Mouse (Mus musculus): ENCODE measurements around the gene Pik3ap1.

Gene Pik3ap1

DNA sequence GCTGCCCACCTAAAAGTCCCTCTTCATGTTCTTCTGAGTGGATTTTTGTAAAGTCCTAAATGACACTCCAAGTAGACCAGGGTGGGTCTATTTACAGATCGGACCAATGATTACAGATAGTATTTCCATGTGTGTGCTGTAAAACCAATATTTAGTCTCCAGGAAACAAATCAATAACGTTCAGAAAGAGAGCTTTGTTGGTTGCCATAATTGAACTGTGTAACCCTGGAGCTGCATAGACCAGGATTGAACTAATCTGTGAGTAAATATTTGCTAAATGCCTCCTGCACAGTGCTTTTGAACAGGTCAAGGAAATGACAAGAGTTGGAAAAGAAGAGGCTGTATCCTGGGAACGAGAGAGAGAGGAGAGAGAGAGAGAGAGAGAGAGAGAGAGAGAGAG, 109.3 kb downstream of the Pik3ap1 start:
- DNase-seq = no peak

DNA sequence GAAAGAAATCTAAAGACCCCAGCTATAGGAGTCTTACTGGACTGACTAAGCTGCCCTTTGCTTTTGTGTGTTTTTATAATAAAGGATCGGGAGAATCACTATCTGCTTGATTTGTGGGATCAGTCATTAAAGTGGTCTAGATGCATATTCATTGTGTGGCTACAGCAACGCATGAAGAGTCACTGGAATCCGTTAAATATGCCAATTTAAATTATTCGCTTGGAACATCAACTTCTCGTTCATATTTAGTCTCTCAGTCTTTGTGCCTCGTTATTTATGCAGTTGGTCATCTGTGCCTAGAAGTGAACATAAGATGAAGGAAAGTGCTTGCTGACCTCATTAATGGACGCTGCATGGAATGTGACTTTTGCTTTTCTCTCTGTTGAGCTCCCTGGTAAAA, 114.0 kb downstream of the Pik3ap1 start:
- no peak for DNase-seq

DNA sequence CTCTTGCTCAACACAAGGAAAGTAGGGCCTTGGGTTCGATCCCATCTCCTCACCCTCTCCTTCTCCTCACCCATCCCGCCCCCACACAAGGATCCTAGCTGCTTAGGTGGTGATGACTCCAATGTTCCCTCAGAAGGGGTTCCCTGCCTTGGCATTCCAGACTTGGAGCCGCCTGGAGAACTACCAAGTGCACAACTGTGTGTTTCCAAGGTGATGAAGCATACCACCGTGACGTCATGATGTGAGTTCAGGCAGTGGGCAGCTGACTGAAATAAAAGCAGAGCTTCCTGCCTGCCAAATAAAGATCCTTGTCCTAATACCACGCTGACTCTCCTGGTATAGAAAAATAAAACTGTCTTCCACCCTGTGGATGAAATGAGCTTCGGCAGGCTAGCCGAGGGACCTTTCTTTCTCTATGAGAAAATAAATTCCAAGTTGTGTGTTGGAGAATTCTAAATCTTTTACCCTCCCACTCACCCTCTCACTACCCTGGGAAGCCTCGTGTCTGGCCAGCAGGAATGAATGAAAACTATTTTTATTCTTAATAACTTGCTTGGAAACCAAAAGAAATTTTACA, 114.7 kb downstream of the Pik3ap1 start:
- no peak for DNase-seq

DNA sequence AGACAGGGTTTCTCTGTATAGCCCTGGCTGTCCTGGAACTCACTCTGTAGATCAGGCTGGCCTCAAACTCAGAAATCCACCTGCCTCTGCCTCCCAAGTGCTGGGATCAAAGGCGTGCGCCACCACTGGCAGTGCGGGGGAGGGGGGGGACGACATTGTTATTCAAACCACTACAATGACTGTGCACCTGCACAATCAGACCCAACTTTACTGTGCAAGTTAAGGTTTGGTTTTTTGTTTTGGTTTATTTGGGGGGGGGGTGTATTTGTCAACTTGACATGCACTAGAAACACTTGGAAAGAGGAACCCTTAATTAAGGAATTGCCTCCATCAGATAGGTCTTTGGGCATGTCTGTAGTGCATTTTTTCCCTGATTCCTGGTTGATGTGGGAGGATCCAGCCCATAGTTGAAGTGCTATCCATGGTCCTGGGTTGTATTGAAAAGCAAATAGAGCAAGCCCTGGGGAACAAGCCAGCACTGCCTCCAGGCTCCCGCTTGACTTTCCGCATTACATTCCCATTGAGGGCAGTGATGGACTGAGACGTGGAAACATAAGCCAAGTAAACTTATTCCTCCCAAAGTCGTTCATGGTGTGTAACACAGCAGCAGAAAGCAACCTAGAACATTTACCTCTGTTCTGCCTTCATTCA, 118.5 kb downstream of the Pik3ap1 start:
- DNase-seq = no peak

DNA sequence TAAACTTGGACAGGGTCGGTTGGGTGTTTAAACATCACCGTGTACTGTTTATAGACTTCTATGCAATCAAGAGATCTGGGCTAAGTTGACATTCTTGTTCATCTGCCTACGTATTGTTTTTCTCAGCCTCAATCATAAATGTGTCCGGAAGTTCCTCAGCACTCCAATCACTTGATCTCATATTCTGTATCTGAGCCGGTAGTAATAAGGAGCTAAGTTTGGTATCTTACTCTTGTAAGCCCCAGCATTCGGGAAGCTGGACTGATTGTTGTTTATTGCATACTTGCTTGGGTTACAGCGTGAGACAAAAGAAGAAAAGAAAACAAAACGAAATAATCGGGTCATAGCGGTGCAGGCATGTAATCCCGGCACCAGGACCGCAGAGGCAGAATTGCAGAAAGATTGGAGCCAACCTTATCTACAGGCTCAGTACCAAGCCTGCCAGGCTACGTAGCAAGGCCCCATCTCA, 120.5 kb downstream of the Pik3ap1 start:
- DNase-seq = no peak

DNA sequence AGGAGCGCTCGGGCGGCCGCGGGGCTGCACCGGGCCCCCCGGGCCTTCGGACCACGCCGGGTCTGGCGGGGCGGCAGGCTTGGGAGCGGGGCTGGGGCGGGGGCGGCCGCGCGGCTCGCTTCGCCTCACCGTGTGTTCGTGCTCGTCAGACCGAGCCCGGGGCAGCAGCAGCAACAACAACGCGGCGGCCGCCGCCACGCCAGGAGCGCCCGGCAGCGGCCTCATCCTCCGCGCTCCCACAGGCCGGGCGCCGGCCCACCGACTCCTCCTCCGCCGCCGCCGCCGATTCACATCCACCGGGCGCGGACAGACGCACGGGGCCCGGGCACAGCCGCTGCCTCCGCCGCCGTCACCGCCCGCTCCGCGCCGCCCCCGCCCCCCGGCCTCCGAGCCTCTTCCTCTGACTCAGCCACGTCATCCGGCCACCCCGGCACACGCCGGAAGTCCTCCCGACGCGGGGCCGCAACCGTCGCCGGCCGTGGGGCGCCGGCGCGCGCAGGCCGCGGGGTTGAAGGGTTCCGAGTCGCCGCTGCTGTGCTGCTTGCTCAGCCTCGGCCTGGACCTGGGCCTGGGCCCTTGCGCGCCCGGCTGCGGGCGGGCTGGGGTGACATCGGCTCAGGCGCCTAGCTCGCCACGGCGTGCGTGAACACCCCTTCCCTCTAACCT, 121.1 kb downstream of the Pik3ap1 start, which contains the start of gene Tm9sf3:
Gene Tm9sf3 (minus strand): TSS at position 368 of the 666 bp plus-strand sequence.
- DNase-seq = peak; percentile 85 to 92

DNA sequence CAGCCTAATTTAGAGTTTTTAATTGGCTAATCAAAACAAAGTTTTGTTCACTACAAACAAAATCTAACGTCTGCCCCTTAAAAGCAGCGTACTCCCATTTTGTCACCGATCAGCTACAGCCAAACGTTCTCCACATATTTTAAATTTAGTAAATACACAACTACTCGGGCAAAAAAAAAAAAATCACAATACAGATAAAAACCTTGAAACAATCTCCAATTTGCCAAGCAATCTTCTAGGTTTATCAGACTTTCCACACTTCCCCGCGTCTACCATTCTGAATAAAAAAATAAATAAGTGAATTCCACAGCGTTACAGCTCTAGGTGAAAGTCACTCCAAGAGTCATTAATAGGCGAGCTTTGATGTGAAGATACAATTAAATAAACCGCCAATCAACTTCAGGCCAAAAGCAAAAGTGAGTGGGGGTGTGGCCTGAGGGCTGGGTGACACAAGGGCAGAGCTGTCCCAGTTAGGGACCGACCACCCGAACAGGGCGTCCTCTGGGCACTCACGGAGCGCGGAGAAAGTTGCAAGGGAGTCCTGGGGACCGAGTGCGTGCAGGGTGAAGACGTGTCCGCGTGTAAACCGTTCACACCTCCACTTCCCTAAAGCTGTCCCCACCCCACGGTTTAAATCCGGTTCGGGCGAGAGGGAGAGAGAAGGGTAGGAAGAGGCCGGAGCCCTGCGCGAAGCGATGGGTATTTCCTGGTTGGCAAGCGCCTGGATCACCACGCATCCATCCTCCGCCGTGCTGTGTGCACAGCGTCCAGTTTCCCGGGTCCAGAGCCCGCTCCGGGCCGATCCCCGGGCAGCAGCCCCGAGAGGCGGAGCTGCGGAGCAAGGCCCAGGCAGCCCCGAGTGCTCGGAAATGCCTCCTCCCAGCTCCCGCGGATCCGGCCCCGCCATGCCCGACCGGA, 121.9 kb downstream of the Pik3ap1 start:
- peak; percentile 60 to 70 for DNase-seq

DNA sequence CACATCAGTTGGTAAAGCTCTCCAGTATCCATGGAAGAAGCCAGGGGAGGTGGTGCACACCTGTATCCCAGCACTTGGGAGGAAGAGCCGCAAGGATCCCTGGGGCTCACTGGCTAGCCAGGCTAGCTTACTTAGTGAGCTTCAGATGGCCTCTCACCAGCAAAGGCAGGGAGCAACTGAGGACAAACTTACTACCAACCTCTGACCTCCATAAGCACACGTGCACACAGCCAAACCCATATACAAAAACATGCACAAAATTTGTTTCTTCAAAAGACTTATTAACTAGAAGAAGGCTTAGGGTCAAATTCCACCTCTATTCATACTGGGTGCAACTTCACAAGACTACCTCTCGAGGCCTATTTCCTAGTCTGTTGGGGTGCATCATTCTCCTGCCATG, 124.2 kb downstream of the Pik3ap1 start:
- no peak for DNase-seq

DNA sequence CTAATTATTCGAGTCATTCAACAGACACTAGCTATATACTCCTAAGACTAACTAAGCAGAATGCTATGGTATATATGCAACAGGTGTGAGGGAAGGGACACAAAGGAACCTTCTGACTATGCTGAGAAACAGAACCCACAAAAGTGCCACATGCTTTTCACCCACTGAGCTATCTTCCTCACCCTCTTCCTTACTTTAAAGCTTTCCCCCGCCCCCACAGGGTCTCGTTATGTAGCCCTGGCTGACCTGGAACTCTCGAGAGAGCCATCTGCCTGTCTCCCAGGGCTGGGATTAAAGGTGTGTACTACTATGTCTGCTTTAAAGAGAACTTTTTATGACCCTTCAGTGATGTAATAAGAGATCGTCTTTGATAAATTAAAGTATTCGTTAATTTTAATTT, 125.6 kb downstream of the Pik3ap1 start:
- DNase-seq = no peak

DNA sequence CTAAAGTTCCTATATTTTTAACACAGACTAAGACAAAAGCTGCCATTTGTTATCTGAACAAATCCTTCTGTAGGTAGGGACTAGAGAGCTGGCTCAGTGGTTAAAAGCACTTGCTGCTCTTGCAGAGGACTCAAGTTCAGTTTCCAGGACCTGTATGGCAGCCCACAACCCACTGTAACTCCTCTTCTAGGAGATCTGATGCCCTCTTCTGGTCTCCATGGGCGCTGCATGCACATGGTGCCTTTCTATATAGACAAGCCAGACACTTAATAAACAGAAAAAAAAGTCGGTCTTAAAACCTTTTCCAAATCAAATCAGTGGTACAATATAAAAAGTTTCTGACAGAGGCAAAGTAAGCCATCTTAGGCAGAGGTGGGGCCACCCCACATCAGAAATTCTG, 126.2 kb downstream of the Pik3ap1 start:
- peak; percentile 28 for DNase-seq

DNA sequence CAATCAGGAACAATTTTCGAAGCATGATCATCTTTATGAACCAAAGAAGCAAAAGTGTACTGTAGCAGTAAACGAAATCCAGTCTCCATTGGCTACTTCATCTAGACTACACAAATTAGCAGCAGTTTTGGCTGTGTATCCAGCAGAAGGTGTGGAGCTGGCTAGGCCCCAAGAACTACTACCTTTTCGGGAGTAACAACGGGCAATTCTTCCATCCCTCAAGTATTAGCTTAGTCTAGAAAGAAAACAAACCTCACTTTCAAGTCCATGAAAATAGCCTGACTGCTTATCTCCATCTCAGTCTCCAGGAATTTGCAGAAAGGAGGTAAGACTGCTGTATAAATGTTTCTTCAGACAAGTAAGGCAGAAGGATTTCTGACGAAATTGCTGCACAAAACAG, 130.3 kb downstream of the Pik3ap1 start:
- no peak for DNase-seq

DNA sequence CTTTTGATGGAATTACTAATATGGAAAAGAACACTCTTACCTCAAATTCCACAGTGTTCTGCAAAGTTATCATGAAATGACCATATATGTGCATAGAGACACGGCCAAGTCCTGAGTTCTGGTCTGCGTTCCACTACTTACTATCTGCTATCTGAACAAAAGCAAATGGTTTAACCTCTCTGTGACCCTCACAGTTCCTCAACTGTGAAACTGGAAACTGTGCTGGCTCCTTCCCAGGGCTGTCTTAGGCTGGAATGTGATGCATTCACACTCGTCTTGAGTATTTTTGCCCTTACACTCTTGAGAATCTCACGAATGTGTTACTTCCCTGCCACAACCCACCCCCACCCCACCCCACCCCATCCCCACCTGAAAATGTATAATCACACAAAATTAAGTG, 135.9 kb downstream of the Pik3ap1 start:
- no peak for DNase-seq

DNA sequence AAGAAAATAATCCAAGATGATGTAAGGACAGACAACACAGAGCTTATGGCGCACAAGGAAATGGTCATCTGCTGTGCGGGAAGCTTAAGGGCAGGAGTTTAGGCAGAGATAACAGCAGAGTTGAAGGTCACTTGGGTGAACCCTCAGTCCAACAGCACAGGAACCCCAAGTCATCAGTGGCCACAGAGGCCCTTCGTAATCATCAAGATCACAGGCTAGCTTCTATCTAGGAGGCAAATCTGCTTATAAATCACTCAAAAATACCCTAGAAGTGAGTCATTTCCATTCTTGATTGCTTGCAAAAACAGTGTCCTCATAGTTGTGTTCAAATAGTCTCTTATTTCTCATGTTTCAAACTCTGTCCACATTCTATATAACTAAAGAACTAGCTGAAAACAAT, 136.6 kb downstream of the Pik3ap1 start:
- DNase-seq = no peak

DNA sequence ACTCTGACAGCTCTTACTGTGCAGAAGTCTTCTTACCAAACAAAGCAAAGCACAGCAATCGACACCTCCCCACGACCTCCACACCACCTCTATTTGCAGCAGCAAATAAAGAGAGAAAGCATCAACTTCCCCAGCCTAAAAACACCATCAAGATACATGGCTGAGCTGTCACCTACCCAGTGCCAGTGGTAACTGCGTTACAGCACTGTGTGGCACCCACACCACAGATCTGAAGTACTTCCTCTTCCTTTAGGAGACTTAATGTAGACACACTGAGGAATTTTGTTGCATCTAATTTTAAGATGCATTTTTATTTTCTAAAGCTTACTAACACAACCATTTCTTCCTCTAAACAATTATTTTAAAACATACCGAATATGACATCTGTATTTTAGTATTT, 138.6 kb downstream of the Pik3ap1 start:
- DNase-seq = no peak

DNA sequence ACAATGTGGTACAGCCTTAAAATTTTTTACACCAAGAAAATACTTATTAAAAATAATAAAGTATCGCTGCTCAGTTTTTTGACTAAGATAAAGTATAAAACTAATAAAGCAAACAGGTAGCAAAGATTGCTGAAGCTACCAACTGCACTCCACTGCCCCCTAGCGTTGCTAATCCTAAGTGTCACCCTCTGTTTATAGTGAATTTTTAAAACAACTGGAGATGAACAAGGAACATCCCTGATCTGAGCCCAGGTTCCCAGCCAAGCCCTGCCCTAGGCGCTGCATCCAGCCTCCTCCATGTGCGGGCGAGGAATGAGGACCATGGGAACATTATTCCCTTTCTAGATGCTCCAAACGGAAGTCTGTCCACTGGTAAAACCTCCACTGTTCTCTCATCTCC, 140.3 kb downstream of the Pik3ap1 start:
- peak; percentile 42 to 53 for DNase-seq

DNA sequence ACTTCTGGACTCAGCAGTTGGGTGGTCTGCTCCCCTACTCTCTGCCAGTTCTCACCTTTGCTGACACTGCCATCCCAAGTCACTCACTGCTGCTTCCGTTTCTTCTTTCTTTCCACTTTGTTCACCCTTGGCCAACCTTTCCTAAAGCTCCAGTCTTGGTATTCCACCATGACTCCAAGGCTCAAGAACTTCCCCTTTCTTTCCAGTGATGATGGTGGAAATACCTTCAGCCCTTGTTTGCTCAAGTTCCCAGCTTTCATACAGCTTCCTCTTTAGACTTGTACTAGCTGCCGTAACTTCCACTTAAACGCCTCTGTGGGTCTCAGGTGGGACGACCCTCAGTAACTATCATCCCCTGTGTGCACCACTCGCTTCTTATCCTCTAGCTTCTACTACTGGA, 142.9 kb downstream of the Pik3ap1 start:
- no peak for DNase-seq

DNA sequence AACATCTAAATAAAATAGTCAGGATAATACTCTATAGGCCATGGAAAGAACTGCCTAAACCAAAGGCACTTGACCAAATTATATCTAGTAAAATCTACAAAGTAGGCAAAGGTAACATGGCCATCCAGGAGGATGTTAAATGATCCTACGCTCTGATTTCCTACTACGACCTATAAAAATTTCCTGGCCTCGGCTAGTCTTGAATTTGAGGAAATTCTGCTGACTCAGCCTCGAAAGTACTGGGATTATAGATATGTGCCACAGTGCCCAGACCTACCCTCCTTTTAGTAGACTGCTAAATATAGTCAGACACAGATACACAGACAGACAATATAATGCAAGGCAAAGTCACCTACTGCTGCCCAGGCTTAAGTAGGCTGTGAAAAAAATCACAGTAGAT, 151.2 kb downstream of the Pik3ap1 start:
- no peak for DNase-seq

All from cerebellum, postnatal 36 days (tissue).